Mouse (Mus musculus) hindbrain, embryonic 12.5 days (tissue): ENCODE results near the gene Nelfb. TPM values are rescaled to one million over a fixed set of nuclear protein-coding genes. Genes with fewer than 3 reads are reported as not detected.

Source experiments
- ATAC-seq: fragments of 200-750 bp; cut with Nextera tagmentation; 2 replicates; pipeline ENCODE4 v1.8.0; 2017; ENCODE audit warnings: moderate TSS enrichment; ENCODE audit not compliant: low FRiP score
- H3K27ac ChIP-seq: fragments of 300-500 bp; sonication (generic); 2 replicates; pipeline ENCODE4 v1.5.1; 2016; ENCODE audit warnings: mild to moderate bottlenecking
- H3K27me3 ChIP-seq: fragments of 300-500 bp; sonication (generic); 2 replicates; pipeline ENCODE4 v1.6.1; 2016; ENCODE audit warnings: mild to moderate bottlenecking
- H3K36me3 ChIP-seq: fragments of 300-500 bp; sonication (generic); 2 replicates; pipeline ENCODE4 v1.6.1; 2016; ENCODE audit warnings: mild to moderate bottlenecking
- H3K4me1 ChIP-seq: fragments of 300-500 bp; sonication (generic); 2 replicates; pipeline ENCODE4 v1.6.1; 2016
- H3K4me2 ChIP-seq: fragments of 300-500 bp; sonication (generic); replicated peaks from 2 replicates; pipeline ENCODE4 v1.6.1; 2016; ENCODE audit warnings: mild to moderate bottlenecking
- H3K4me3 ChIP-seq: fragments of 300-500 bp; sonication (generic); 2 replicates; pipeline ENCODE4 v1.5.1; 2016; ENCODE audit warnings: mild to moderate bottlenecking
- H3K9ac ChIP-seq: fragments of 300-500 bp; sonication (generic); 2 replicates; pipeline ENCODE4 v1.6.1; 2016; ENCODE audit warnings: mild to moderate bottlenecking, moderate library complexity
- H3K9me3 ChIP-seq: fragments of 300-500 bp; sonication (generic); replicated peaks from 2 replicates; pipeline ENCODE4 v1.6.1; 2016; ENCODE audit warnings: mild to moderate bottlenecking
- WGBS: fragments of 180-500 bp; shearing (Covaris S2); methylation state at CpG from one replicate; pipeline ENCODE4 v1.1.7; 2016; 5-methylcytosine and 5-hydroxymethylcytosine counted together
- polyA plus RNA-seq: library from polyadenylated mRNA; unstranded; fragments of >200 nt; fragmentation: Nextera tagmentation; extraction: Ambion mirVana; gene quantifications from 2 replicates; pipeline ENCODE4 v1.2.1, GENCODE M21; 2016

Gene Nelfb
- polyA plus RNA-seq, 1 experiment from 2014 or later: 117 TPM

DNA sequence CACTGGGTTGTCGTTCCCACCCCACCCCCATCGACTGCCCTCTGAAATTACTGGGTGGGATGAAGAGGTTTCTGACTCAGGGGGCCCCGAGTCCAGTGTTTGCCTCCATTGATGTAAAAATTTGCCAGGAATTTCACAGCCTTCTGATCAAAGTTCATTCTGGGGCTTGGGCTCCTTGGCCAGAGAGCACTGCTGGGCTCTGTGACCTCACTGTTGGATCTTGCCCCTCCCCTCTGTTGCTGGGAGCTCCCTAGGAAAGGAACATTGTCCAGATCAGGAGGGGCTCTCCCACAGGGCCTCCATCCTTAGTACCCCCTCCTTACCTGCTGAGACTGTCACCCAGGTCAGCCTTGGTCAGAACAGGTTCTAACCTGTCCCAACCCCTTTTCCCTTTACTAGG, 3.2 kb upstream of the Nelfb start, which contains the start of gene Stpg3:
TSS of gene Stpg3 (minus strand) at position 194 of the 400 bp plus-strand sequence.
- no peaks in the 10 kb centered on the region for H3K9me3 ChIP-seq
- H3K4me1 ChIP-seq: peaks cover 17% of the 10 kb centered on the region
- 71% methylated on average over 3 of the region's 3 CpGs for WGBS
- H3K9ac ChIP-seq: no peak within 1 kb of the TSS; the same call in 1 of the 2 replicates
- H3K4me3 ChIP-seq: no peak within 1 kb of the TSS
- no peaks in the 10 kb centered on the region for H3K36me3 ChIP-seq
- no peak within 1 kb of the TSS for H3K4me2 ChIP-seq
- no peak for ATAC-seq
- H3K27ac ChIP-seq: no peak within 1 kb of the TSS
- peaks cover 9% of the 10 kb centered on the region; the same call in 1 of the 2 replicates for H3K27me3 ChIP-seq

DNA sequence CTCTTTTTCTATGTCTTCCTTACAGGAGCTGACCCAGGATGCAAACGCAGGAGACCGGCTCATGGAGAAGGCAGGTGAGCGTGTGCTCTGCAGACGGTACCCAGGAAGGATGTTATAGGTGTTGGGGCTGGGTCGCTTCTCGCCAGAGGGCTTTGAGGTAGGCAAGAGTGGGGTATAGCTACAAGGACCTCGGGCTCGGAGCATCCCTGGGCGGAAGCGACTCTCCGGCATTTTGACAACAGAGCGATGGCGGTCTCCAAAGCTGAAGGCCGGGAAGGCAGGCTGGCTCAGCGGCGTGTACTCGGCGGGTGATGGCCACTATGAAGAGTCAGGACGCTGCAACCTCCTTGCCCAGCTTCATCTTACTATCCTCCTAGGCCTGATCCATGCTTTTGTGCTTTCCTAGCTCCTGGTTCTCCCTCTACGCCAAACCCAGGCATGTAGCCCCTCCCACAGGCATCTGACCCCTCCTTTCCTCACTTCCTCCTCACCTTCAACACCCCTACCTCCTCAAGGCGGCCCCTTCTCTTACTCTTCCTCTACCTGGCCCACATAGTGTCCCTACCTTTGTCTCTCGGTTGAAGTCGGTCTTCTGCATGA, 2.1 kb upstream of the Nelfb start:
- ATAC-seq: no peak
- no peak overlapping the region for H3K4me3 ChIP-seq
- no peaks in the 10 kb centered on the region for H3K9me3 ChIP-seq
- 62% methylated on average over 23 of the region's 23 CpGs for WGBS
- peaks cover 24% of the 10 kb centered on the region for H3K4me1 ChIP-seq
- no peak overlapping the region for H3K27ac ChIP-seq
- H3K9ac ChIP-seq: no peak overlapping the region; the same call in 1 of the 2 replicates
- no peak overlapping the region for H3K4me2 ChIP-seq
- H3K27me3 ChIP-seq: peaks cover 9% of the 10 kb centered on the region; the same call in 1 of the 2 replicates
- H3K36me3 ChIP-seq: no peaks in the 10 kb centered on the region

DNA sequence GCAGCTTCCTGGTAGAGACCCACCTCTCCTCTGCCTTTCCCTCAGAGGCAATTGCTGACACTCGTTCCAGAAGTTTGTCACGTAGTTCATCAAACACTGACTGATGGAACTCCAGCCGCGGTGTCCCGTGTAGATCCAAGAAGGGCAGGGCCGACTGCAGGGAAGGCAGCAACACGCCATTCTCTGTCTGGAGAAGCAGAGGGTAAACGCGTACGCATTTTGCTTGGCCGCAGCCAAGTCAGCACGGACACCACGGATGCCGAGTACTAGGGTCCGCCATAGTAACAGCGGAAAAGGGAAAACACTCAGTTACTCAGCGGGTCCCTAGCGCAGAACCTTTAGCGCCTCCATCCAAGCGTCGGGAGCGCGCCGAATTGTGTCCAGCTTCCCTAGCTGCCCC, 603 bp downstream of the Nelfb start:
- WGBS: under 1% methylated on average over 24 of the region's 24 CpGs
- peak overlapping the region; percentile 84 for H3K9ac ChIP-seq
- ATAC-seq: peak; percentile 61
- peak overlapping the region; percentile 86 for H3K27ac ChIP-seq
- peaks cover 24% of the 10 kb centered on the region for H3K4me1 ChIP-seq
- H3K4me3 ChIP-seq: peak overlapping the region; percentile 68
- peaks cover 9% of the 10 kb centered on the region; the same call in 1 of the 2 replicates for H3K27me3 ChIP-seq
- H3K36me3 ChIP-seq: peaks cover 16% of the 10 kb centered on the region
- H3K9me3 ChIP-seq: no peaks in the 10 kb centered on the region
- H3K4me2 ChIP-seq: peak overlapping the region; percentile 95

DNA sequence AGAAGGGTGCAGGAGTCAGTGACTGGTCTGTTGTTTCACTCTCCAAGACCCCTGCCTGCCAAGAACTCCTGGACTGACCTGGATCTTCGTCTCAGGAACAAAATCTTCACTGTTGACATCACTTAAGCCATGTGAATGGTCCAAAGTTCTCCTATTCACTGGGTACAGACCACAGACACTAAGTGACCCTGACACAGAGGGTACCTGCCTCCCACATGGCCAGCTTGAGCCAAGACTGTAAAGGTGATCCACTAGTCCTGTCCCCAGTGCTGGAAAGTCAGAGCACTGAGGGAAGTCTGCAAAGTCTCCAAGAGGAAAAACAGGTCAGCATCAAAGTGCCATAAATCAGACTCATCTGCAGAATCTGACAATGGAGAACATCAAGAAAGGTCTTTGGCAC, 3.7 kb downstream of the Nelfb start:
- ATAC-seq: no peak
- H3K27ac ChIP-seq: no peak overlapping the region
- no peak overlapping the region for H3K4me3 ChIP-seq
- WGBS: 90% methylated on average over 1 of the region's 1 CpGs
- no peak overlapping the region for H3K9ac ChIP-seq
- H3K4me2 ChIP-seq: no peak overlapping the region
- H3K9me3 ChIP-seq: no peaks in the 10 kb centered on the region
- peaks cover 24% of the 10 kb centered on the region for H3K4me1 ChIP-seq
- peaks cover 47% of the 10 kb centered on the region for H3K36me3 ChIP-seq
- H3K27me3 ChIP-seq: no peaks in the 10 kb centered on the region

DNA sequence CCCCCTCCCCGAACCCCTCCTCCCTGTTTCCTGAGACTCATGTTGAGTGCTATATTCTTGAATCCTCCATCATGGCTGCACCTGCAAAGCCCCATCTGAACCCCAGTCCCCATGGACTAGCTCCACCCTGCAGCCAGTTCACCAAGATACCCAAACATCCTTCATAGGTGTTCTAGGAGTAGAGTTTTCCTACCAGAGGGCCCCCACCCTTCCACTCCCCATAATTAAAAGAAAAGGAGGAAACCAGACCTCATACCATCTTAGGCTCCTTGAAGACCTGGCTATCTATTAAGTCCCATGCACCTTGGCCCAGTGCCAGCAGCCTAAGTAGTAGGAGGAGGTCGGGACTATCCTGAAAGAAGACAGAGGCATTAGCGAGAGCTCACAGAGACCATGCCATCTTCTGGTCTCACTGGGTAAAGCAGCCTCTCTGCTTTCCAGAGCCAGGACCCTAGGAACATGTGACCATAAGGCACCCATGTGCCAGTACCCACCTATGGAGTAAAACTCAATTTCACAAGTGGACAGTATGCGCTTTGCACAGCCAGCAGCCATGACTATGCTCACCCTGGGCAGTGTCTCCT, 7.6 kb downstream of the Nelfb start:
- H3K9ac ChIP-seq: no peak overlapping the region

DNA sequence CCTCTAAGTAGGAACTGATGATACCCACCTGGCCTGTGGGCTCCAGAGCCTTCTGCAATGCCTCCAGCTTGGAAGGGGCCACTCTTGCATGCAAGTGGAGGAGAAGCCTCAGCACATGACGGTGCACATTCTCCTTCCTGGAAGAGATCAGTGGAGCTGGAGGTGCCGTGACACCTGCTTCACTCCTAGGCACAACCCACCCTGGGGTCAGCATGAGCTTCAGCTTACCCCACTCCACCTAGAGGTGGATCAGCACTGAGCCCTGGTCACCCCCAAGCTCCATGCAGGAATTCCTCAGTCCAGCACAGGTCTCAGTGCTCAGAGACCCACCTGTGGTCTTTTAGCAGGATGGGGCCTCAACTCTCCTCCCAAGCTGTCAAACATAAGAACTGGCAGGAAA, 10.7 kb downstream of the Nelfb start:
- no peak for ATAC-seq
- H3K27ac ChIP-seq: no peak overlapping the region
- H3K27me3 ChIP-seq: peaks cover 21% of the 10 kb centered on the region
- WGBS: 95% methylated on average over 2 of the region's 2 CpGs
- no peaks in the 10 kb centered on the region for H3K9me3 ChIP-seq
- H3K9ac ChIP-seq: no peak overlapping the region
- no peak overlapping the region for H3K4me3 ChIP-seq
- H3K36me3 ChIP-seq: peaks cover 70% of the 10 kb centered on the region
- no peak overlapping the region for H3K4me2 ChIP-seq
- H3K4me1 ChIP-seq: peaks cover 10% of the 10 kb centered on the region; the same call in 1 of the 2 replicates

More for the DNA sequence above, 7.6 kb downstream of the Nelfb start:
- 76% methylated on average over 4 of the region's 4 CpGs for WGBS
- no peak overlapping the region for H3K4me3 ChIP-seq
- H3K4me1 ChIP-seq: peaks cover under 1% of the 10 kb centered on the region; the same call in 1 of the 2 replicates
- no peak overlapping the region for H3K27ac ChIP-seq
- no peaks in the 10 kb centered on the region for H3K27me3 ChIP-seq
- no peak overlapping the region for H3K4me2 ChIP-seq
- no peak for ATAC-seq
- peaks cover 83% of the 10 kb centered on the region for H3K36me3 ChIP-seq
- H3K9me3 ChIP-seq: no peaks in the 10 kb centered on the region

DNA sequence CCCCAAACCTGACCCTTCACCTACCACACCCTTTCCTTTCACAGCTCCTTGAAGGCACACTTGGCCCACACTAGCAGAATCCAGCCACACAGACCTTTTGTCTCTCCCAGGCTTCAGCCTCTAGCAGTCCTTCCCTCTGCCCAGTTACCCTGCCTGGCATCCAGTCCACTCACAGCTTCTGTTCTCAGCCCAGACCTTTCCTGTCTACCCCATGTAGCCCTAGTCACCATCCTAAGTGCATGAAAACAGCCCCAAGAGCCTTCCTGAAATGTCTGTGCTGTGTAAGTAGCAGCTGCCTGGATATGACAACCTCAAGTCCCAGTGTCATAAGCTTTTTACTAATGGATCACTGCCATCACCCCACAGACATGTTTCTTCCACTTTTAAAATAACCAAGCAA, 13.3 kb downstream of the Nelfb start:
- Histone ChIP-seq H3K4me1 (peaks cover 24% of the 10 kb centered on the region), H3K4me2 (no peak overlapping the region), H3K4me3 (no peak overlapping the region), H3K9ac (no peak overlapping the region), H3K27ac (no peak overlapping the region), H3K27me3 (peaks cover 42% of the 10 kb centered on the region), H3K9me3 (no peaks in the 10 kb centered on the region), H3K36me3 (peaks cover 43% of the 10 kb centered on the region)
- no peak for ATAC-seq

DNA sequence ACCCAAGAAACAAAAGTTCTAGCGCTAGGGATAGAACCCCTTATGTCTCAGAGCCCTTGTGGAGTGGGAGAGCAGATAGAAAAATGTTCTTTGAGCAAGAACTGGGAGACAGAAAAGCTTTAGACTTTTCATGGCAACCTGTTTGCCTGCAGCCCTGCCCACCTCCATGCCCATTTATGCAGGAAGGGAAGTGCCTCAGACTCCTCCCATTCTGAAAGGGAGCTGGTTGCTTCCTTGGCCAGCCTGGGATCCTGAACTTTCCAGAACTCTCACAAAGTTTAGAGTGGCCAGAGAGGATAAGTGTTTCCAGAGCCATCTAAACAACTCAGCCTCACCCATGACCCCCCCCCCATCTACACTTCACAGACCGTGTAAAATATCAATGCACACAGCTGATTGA, 14.1 kb downstream of the Nelfb start:
- Histone ChIP-seq H3K27ac (no peak overlapping the region), H3K4me1 (peaks cover 24% of the 10 kb centered on the region), H3K9me3 (no peaks in the 10 kb centered on the region), H3K4me2 (no peak overlapping the region), H3K9ac (no peak overlapping the region), H3K4me3 (no peak overlapping the region), H3K36me3 (peaks cover 35% of the 10 kb centered on the region), H3K27me3 (peaks cover 42% of the 10 kb centered on the region)
- WGBS: 37% methylated on average over 2 of the region's 2 CpGs
- ATAC-seq: no peak

DNA sequence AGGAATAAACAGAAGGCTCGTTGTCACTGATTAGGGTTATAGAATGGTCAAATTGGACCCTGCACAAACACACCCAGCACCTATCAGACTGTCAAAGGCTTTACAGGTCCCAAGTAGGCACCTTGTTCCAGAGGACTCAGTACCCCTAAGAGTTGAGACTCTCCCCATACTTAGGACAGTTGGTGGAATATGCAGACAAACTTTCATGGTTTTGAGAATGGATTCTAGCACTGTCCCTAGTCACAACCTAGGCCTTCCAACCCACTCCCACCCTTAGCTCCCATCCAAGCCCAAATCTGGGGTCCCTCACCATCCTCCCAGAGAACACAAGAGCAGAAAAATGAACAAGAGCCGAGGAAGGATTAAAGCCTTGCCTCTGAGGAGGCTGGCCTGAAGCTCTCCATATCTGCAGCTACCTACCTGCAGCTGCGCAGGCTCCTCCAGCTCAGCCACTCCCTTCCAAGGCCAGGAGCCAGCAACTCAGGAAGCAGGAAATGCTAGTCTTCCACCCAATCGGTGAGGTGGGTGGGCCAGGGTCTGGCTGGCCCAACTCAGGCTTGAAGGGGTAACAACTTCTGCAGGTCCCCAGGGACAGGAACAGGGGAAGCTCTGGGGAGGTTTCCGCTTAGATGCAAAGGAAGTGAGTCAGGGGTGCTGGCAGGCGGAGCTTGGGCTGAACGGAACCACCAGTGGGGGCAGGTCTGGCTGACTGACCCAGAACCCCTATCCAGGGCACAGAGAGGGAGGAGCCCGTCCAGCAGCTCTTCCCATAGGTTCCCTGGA, 14.9 kb downstream of the Nelfb start, which contains the start of gene Tor4a:
TSS of gene Tor4a (minus strand) at position 715 of the 783 bp plus-strand sequence.
- H3K4me2 ChIP-seq: peak within 1 kb of the TSS; percentile 35

DNA sequence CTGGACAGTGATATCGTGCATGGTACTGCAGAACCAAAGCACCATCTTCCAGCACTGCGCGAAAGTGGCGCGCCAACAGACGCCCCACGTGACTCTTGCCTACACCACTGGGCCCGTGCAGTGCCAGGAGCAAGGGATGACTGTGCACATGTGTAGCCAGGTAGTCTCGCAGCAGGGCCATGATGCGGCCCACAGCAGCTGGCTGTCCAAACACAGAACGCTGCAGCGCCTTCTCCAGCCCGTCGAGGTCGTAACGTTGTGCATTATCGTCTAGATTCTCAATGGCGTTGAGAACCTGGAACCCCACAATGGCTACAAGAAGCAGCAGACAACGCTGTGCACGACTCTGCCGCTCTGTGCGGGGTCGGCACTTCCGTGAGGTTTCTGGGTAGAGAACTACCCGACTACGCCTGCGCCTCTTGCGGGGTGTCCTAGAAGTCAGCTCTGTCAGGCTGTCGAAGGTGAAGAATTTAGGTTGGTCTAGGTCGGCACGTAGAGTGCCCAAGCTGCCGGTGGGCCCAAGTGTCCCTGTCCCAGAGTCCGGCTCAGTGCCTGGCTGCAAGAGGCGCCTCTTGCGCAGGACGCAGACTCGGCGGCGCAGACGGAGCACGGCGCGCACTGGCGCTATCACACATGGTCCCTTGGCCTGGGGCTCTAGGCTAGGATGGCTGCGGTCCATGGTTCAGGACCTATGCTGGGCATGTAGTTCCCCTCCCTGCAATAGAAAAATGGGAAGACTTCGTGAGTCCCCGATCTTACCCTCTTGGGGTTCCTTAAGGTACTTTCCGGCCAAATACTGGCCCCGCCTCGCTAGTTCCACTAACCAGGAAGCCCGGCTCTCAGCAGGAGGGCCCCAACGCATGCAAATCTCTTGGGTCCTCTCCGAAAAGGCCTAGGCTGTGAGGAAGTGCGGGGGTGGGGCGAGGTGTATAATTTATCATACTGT, 15.8 kb downstream of the Nelfb start:
- Histone ChIP-seq H3K36me3 (peaks cover 19% of the 10 kb centered on the region), H3K27ac (no peak overlapping the region), H3K4me2 (peak overlapping the region; percentile 35), H3K9me3 (no peaks in the 10 kb centered on the region), H3K9ac (no peak overlapping the region), H3K4me3 (no peak overlapping the region), H3K4me1 (peaks cover 24% of the 10 kb centered on the region), H3K27me3 (peaks cover 42% of the 10 kb centered on the region)
- no peak for ATAC-seq
- 19% methylated on average over 55 of the region's 55 CpGs for WGBS

More for the DNA sequence above, 14.9 kb downstream of the Nelfb start, which contains the start of gene Tor4a:
- Histone ChIP-seq H3K9me3 (no peaks in the 10 kb centered on the region), H3K36me3 (peaks cover 28% of the 10 kb centered on the region), H3K27me3 (peaks cover 42% of the 10 kb centered on the region), H3K4me3 (no peak within 1 kb of the TSS), H3K4me1 (peaks cover 24% of the 10 kb centered on the region), H3K9ac (no peak within 1 kb of the TSS), H3K27ac (no peak within 1 kb of the TSS)
- no peak for ATAC-seq
- 10% methylated on average over 8 of the region's 8 CpGs for WGBS

DNA sequence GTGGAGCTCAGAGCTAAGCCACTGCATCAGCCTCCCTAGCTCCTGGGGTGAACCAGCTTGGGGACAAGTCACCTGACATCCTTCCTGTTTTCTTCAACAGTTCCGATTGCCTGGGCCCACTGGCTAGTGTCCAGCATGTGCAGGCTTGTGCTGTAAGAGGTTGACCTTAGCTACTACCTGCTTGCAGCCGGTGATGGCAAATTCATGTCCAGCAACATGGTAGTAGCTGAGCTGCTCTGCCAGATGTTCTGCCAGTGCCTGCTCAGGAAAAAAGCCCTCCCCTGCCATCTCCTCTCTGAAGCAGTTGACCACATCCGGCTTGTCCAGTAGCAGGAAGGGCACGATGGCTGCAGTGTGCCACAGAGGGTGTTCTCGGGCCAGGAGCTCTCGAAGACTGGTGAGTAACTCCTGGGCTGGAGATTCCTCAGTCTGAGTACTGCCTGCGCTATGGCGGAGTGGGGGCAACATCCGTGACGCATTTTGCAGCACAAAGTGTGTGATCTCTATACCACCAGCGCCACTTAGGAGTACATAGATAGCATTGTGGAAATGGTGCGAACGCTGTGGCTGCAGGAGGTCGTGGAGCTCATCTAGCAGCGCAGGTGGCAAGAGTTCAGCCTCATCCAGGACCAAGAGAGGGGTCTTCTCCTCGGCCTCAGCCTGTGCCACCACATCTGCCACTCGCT, 16.7 kb downstream of the Nelfb start:
- ATAC-seq: no peak
- 81% methylated on average over 17 of the region's 17 CpGs for WGBS
- Histone ChIP-seq H3K9ac (no peak overlapping the region), H3K4me3 (no peak overlapping the region), H3K36me3 (peaks cover 11% of the 10 kb centered on the region), H3K4me1 (peaks cover 24% of the 10 kb centered on the region), H3K27ac (no peak overlapping the region), H3K27me3 (peaks cover 42% of the 10 kb centered on the region), H3K4me2 (0 out of 2 replicates have a peak overlapping the region, but pooled peaks have one; percentile 35), H3K9me3 (no peaks in the 10 kb centered on the region)
